Mouse (Mus musculus) heart, postnatal 14 days (tissue): ENCODE measurements around the gene 1700001C19Rik. TPM values are rescaled to one million over a fixed set of nuclear protein-coding genes. Genes with fewer than 3 reads are reported as not detected.

Source experiments
- DNase-seq, 2 experiments: peaks; one replicate each; pipeline ENCODE4 v3.0.0; 2021 to 2022
- intact Hi-C: fragments of 180-260 bp; cut with DNase I; formaldehyde crosslinking; loops from one replicate; pipeline ENCODE4 v1.15.1; 2025
- total RNA-seq, 2 experiments: library from RNA; stranded (reverse); gene quantifications; 2 replicates each; pipeline ENCODE4 v1.2.3; 2021

The 1700001C19Rik gene
- total RNA-seq, 2 experiments from 2014 or later, result not detected

- intact Hi-C loops, result no loop called here
These were observed 27.2 kb upstream of the 1700001C19Rik start for GRCm38 (mm10) chr17:47464248-47464965.

GRCm38 (mm10) chr17:47462728-47463388 lies 25.7 kb upstream of the 1700001C19Rik start:
- intact Hi-C loops, result no loop called here

More at GRCm38 (mm10) chr17:47464248-47464965, 27.2 kb upstream of the 1700001C19Rik start:
- no peak for DNase-seq

GRCm38 (mm10) chr17:47462209-47462608 lies 25.0 kb upstream of the 1700001C19Rik start:
- intact Hi-C loops, result no loop called here
- no peak for DNase-seq

More at GRCm38 (mm10) chr17:47462728-47463388, 25.7 kb upstream of the 1700001C19Rik start:
- no peak for DNase-seq

- no peak for DNase-seq
- intact Hi-C loops, result no loop called here
These were observed 24.5 kb upstream of the 1700001C19Rik start for GRCm38 (mm10) chr17:47461688-47462087.

GRCm38 (mm10) chr17:47459341-47459919 lies 22.3 kb upstream of the 1700001C19Rik start:
- intact Hi-C loops, result no loop called here

GRCm38 (mm10) chr17:47458936-47459335 lies 21.8 kb upstream of the 1700001C19Rik start:
- no peak for DNase-seq
- intact Hi-C loops, result no loop called here

More at GRCm38 (mm10) chr17:47459341-47459919, 22.3 kb upstream of the 1700001C19Rik start:
- DNase-seq, result no peak

GRCm38 (mm10) chr17:47458310-47458709 lies 21.1 kb upstream of the 1700001C19Rik start:
- intact Hi-C loops, result no loop called here
- no peak for DNase-seq

- no peak for DNase-seq
- intact Hi-C loops, result no loop called here
These were observed 17.5 kb upstream of the 1700001C19Rik start for GRCm38 (mm10) chr17:47454675-47455074.

GRCm38 (mm10) chr17:47452886-47453285 lies 15.7 kb upstream of the 1700001C19Rik start:
- no peak for DNase-seq
- intact Hi-C loops, result no loop called here

- intact Hi-C loops, result no loop called here
- no peak for DNase-seq
These were observed 13.8 kb upstream of the 1700001C19Rik start for GRCm38 (mm10) chr17:47450880-47451565.

GRCm38 (mm10) chr17:47450239-47450638 lies 13.1 kb upstream of the 1700001C19Rik start:
- DNase-seq, result no peak
- intact Hi-C loops, result no loop called here

- DNase-seq, result no peak
- intact Hi-C loops, result no loop called here
These were observed 12.3 kb upstream of the 1700001C19Rik start for GRCm38 (mm10) chr17:47449432-47449831.

- intact Hi-C loops, result no loop called here
These were observed 11.6 kb upstream of the 1700001C19Rik start for GRCm38 (mm10) chr17:47448523-47449372.

GRCm38 (mm10) chr17:47446561-47446960 lies 9.4 kb upstream of the 1700001C19Rik start:
- no peak for DNase-seq
- intact Hi-C loops, result no loop called here

More at GRCm38 (mm10) chr17:47448523-47449372, 11.6 kb upstream of the 1700001C19Rik start:
- no peak for DNase-seq

GRCm38 (mm10) chr17:47446025-47446424 lies 8.8 kb upstream of the 1700001C19Rik start:
- intact Hi-C loops, result no loop called here
- DNase-seq, result no peak

GRCm38 (mm10) chr17:47445518-47445917 lies 8.3 kb upstream of the 1700001C19Rik start:
- intact Hi-C loops, result no loop called here
- no peak for DNase-seq

GRCm38 (mm10) chr17:47444113-47444512 lies 6.9 kb upstream of the 1700001C19Rik start:
- no peak for DNase-seq
- intact Hi-C loops, result no loop called here

GRCm38 (mm10) chr17:47442271-47442670 lies 5.1 kb upstream of the 1700001C19Rik start:
- intact Hi-C loops, result no loop called here
- no peak for DNase-seq

- DNase-seq, result no peak
- intact Hi-C loops, result no loop called here
These were observed 4.3 kb upstream of the 1700001C19Rik start for GRCm38 (mm10) chr17:47441296-47442051.
